Comparison of ENCODE assay signal across 8 mouse cellular contexts in genomic region chr4:65123741-65124224, GRCm38 (mm10). TPM values are rescaled to one million over a fixed set of nuclear protein-coding genes. Genes with fewer than 3 reads are reported as not detected.
A peak's percentile ranks its signal among the peaks of the same experiment; 100 is the strongest.
DNase-seq lines count a peak whose midpoint lies in the region; ATAC-seq lines count a peak whose summit lies in the region.

Gene Pappa (plus strand): TSS chr4:65124174.

- peaks cover 28% of the 10 kb centered on the region for H3K4me1 ChIP-seq in heart, embryonic 13.5 days
- H3K4me1 ChIP-seq in heart, embryonic 16.5 days (ENCODE audit: control insufficient read depth, insufficient read depth, low read length): peaks cover 11% of the 10 kb centered on the region
- peaks cover 9% of the 10 kb centered on the region for H3K4me1 ChIP-seq in midbrain, embryonic 11.5 days (ENCODE audit: control insufficient read depth, insufficient read depth, low read length)

- peak within 1 kb of the TSS; percentile 84 for H3K9ac ChIP-seq in heart, embryonic 13.5 days
- H3K9ac ChIP-seq in heart, embryonic 16.5 days (ENCODE audit: low read length): peak within 1 kb of the TSS; percentile 76
- H3K9ac ChIP-seq in midbrain, embryonic 11.5 days (ENCODE audit: low read length): peak within 1 kb of the TSS; percentile 71

- peak within 1 kb of the TSS; percentile 76 for H3K27ac ChIP-seq in heart, embryonic 13.5 days (replicated peaks)
- no peak within 1 kb of the TSS for H3K27ac ChIP-seq in heart, embryonic 16.5 days (ENCODE audit: low read length)
- H3K27ac ChIP-seq in midbrain, embryonic 11.5 days (ENCODE audit: low read depth, low read length): no peak within 1 kb of the TSS; the same call in 1 of the 2 replicates

- H3K36me3 ChIP-seq in heart, embryonic 13.5 days: no peaks in the 10 kb centered on the region
- H3K36me3 ChIP-seq in heart, embryonic 16.5 days (ENCODE audit: control insufficient read depth, insufficient read depth): no peaks in the 10 kb centered on the region
- no peaks in the 10 kb centered on the region for H3K36me3 ChIP-seq in midbrain, embryonic 11.5 days (ENCODE audit: control insufficient read depth, insufficient read depth, low read length)

- no peak for ATAC-seq in heart, embryonic 13.5 days (ENCODE audit: extremely low read depth, insufficient number of reproducible peaks, low FRiP score, low TSS enrichment)
- ATAC-seq in heart, embryonic 16.5 days (replicated peaks; ENCODE audit: extremely low read depth, insufficient read depth, low FRiP score): no peak
- peak; percentile 18; the same call in 1 of the 2 replicates for ATAC-seq in midbrain, embryonic 11.5 days (ENCODE audit: low FRiP score)

- DNase-seq in heart, adult 9 months (ENCODE audit: low spot score in 2 of 2): no peak
- peak; percentile 15 for DNase-seq in ZHBTc4 (ENCODE audit: low read depth, low spot score)
- peak; percentile 92 for DNase-seq in midbrain, embryonic 11.5 days (ENCODE audit: low spot score, missing footprints)
- DNase-seq in spleen, postnatal 14 days (ENCODE audit: low spot score in 2 of 2): no peak
- no peak for DNase-seq in layer of hippocampus, adult 18-20 months (ENCODE audit: low spot score in 2 of 2)
- no peak for DNase-seq in frontal cortex, postnatal 10 days (ENCODE audit: low spot score in 2 of 2)

- H3K27me3 ChIP-seq in heart, embryonic 13.5 days (replicated peaks): peaks cover 8% of the 10 kb centered on the region
- H3K27me3 ChIP-seq in heart, embryonic 16.5 days (ENCODE audit: control insufficient read depth, insufficient read depth, low read length): peaks cover 10% of the 10 kb centered on the region
- peaks cover 5% of the 10 kb centered on the region for H3K27me3 ChIP-seq in midbrain, embryonic 11.5 days (ENCODE audit: control insufficient read depth, insufficient read depth, low read length)

- H3K4me3 ChIP-seq in heart, embryonic 13.5 days: peak within 1 kb of the TSS; percentile 68
- peak within 1 kb of the TSS; percentile 59 for H3K4me3 ChIP-seq in heart, embryonic 16.5 days (ENCODE audit: low read length)
- peak within 1 kb of the TSS; percentile 60 for H3K4me3 ChIP-seq in midbrain, embryonic 11.5 days (ENCODE audit: low read depth, low read length)

- peak within 1 kb of the TSS; percentile 88 for H3K4me2 ChIP-seq in heart, embryonic 13.5 days
- H3K4me2 ChIP-seq in heart, embryonic 16.5 days (ENCODE audit: low read depth, low read length): peak within 1 kb of the TSS; percentile 88
- H3K4me2 ChIP-seq in midbrain, embryonic 11.5 days: peak within 1 kb of the TSS; percentile 82

- no peaks in the 10 kb centered on the region for H3K9me3 ChIP-seq in heart, embryonic 13.5 days
- H3K9me3 ChIP-seq in heart, embryonic 16.5 days (replicated peaks; ENCODE audit: control insufficient read depth, low read length): no peaks in the 10 kb centered on the region
- no peaks in the 10 kb centered on the region for H3K9me3 ChIP-seq in midbrain, embryonic 11.5 days (ENCODE audit: control insufficient read depth, low read length)

- under 1% methylated on average over 15 of the region's 16 CpGs for WGBS in heart, embryonic 13.5 days
- WGBS in heart, embryonic 16.5 days: under 1% methylated on average over 15 of the region's 16 CpGs
- under 1% methylated on average over 16 of the region's 16 CpGs for WGBS in midbrain, embryonic 11.5 days

RNA-seq across cellular contexts. Expression of gene Pappa, which starts in this region (rescaled TPM):
- polyA plus RNA-seq in heart, embryonic 13.5 days (2015; fragmentation: Nextera tagmentation; extraction: Ambion mirVana): 0.73 and 0.80 TPM in 2 replicates
- 0.35 and 0.37 TPM in 2 replicates for polyA plus RNA-seq in heart, embryonic 16.5 days (2015; fragmentation: Nextera tagmentation; extraction: Ambion mirVana)
- 2.8 and 3.0 TPM in 2 replicates for polyA plus RNA-seq in midbrain, embryonic 11.5 days (2014; fragmentation: Nextera tagmentation; extraction: Ambion mirVana)
- total RNA-seq in layer of hippocampus, adult 18-20 months (2021): 1 to 10 TPM; 1.3 to 1.4 TPM

Comparison
In these comparisons a context has a peak if more than half of its experiments do, and no peak if none do; other contexts are left out.
1. DNase-seq: peak in ZHBTc4 (single experiment) and midbrain, embryonic 11.5 days (single experiment); none in heart, adult 9 months (0 of 2), spleen, postnatal 14 days (0 of 2), layer of hippocampus, adult 18-20 months (0 of 2) and frontal cortex, postnatal 10 days (0 of 2).
2. Peak in every context shown above with its lines, with median percentiles within 50 percentile points of each other: H3K4me2 ChIP-seq, H3K4me3 ChIP-seq and H3K9ac ChIP-seq.